Mouse (Mus musculus) G1E (cell line): ENCODE data around the gene B3glct. TPM values are rescaled to one million over a fixed set of nuclear protein-coding genes. Genes with fewer than 3 reads are reported as not detected.

Experiments
- ATAC-seq: 2 replicates; pipeline ENCODE4 v1.8.0; 2016; ENCODE audit warnings: mild to moderate bottlenecking; ENCODE audit not compliant: insufficient number of reproducible peaks, poor library complexity, low FRiP score, severe bottlenecking; ENCODE audit errors: extremely low read depth
- DNase-seq: peaks from one replicate; pipeline ENCODE4 v3.0.0; 2012; ENCODE audit warnings: low spot score
- H3K27me3 ChIP-seq: 2 replicates; pipeline ENCODE4 v1.6.1; 2012; ENCODE audit warnings: mild to moderate bottlenecking, low read length, inconsistent platforms; ENCODE audit not compliant: insufficient read depth
- H3K36me3 ChIP-seq: replicated peaks from 2 replicates; pipeline ENCODE3; 2012; ENCODE audit warnings: mild to moderate bottlenecking, inconsistent platforms
- H3K4me1 ChIP-seq: 2 replicates; pipeline ENCODE4 v1.6.1; 2012; ENCODE audit warnings: low read depth, low read length, inconsistent platforms, mixed read lengths; ENCODE audit not compliant: insufficient read depth
- H3K4me3 ChIP-seq: 2 replicates; pipeline ENCODE4 v1.5.1; 2012; ENCODE audit warnings: low read depth, mild to moderate bottlenecking, inconsistent platforms, low read length, moderate library complexity, mixed read lengths
- H3K9me3 ChIP-seq: replicated peaks from 2 replicates; pipeline ENCODE4 v1.6.1; 2012; ENCODE audit warnings: inconsistent platforms
- CTCF ChIP-seq: IDR thresholded peaks from 2 replicates; pipeline ENCODE4 v1.5.1; 2012; ENCODE audit warnings: low read depth, low read length, inconsistent platforms, mixed read lengths
- GATA1 ChIP-seq: IDR thresholded peaks from 2 replicates; pipeline ENCODE4 v1.6.1; 2012; ENCODE audit warnings: borderline replicate concordance, low read length, inconsistent platforms, mixed read lengths
- GATA2 ChIP-seq: IDR thresholded peaks from 2 replicates; pipeline ENCODE4 v1.6.1; 2012; ENCODE audit warnings: low read depth, low read length, inconsistent platforms, borderline replicate concordance
- POLR2AphosphoS5 ChIP-seq: IDR thresholded peaks from 2 replicates; pipeline ENCODE4 v1.6.1; 2012; ENCODE audit warnings: low read depth, low read length, inconsistent platforms; ENCODE audit not compliant: insufficient replicate concordance
- TAL1 ChIP-seq: conservative IDR thresholded peaks from 2 replicates; pipeline ENCODE4 v1.6.1; 2012; ENCODE audit warnings: low read depth, low read length, inconsistent platforms, mixed read lengths
- polyA plus RNA-seq: library from polyadenylated mRNA; stranded (reverse); fragments of >175 nt; gene quantifications from 2 replicates; pipeline ENCODE4 v1.2.3, GENCODE M21; 2012
- total RNA-seq, 2 experiments: library from RNA; stranded (forward) in 1 of 2; stranded (reverse) in 1 of 2; fragments of 200-1000 nt in 1 of 2; fragments of >200 nt in 1 of 2; fragmentation: Nextera tagmentation in 1 of 2; gene quantifications; 2 replicates each; pipeline ENCODE4 v1.2.3; 2014 to 2017

The B3glct gene
- total and polyA plus RNA-seq, 3 experiments: 4.6 to 18.1 (median 5.2) TPM

DNA sequence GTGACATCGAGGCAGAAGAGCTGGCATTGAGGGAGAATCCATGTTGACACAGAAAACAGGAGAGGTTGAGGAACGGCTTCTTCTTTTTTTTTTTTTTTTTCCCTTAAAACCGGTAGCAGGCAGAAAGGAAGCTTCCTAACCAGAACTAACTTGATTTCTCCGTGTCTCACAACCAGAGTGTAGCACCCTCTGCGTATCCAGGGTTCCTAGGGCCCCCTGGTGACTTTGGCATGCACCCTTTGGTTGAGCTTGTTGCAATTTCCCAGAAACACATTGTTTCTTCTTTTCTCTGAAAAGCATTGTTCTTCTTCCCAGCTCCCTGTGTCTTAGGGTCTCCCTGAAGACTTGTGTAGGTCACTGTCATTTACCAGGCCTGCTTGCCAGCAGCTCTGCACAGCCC, 73.8 kb downstream of the B3glct start:
- Histone ChIP-seq H3K27me3 (no peaks in the 10 kb centered on the region), H3K36me3 (peaks cover 49% of the 10 kb centered on the region), H3K4me3 (no peak overlapping the region), H3K9me3 (no peaks in the 10 kb centered on the region), H3K4me1 (no peaks in the 10 kb centered on the region)
- DNase-seq (no peak), ATAC-seq (no peak)
- TF ChIP-seq GATA2: no peak
- no peak for TF ChIP-seq CTCF
- no peak for TF ChIP-seq POLR2AphosphoS5
- no peak for TF ChIP-seq GATA1

DNA sequence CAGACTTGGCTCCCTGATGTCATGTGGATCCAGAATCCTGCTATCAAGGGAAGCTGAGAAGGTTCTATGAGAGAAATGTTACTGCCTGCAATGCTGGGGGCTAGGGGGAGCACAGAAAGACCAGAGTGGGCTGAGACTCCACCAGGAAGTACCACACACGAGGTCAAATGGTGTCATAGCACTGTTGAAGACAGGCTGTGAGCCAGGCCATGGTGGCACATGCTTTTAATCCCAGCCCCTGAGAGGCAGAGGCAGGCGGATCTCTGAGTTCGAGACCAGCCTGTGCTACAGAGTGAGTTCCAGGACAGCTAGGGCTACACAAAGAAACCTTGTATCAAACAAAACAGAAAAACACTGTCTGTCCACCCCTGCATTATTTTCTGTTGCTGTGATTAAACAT, 75.0 kb downstream of the B3glct start:
- Histone ChIP-seq H3K36me3 (peaks cover 54% of the 10 kb centered on the region), H3K4me1 (no peaks in the 10 kb centered on the region), H3K4me3 (no peak overlapping the region), H3K27me3 (no peaks in the 10 kb centered on the region), H3K9me3 (peaks cover 6% of the 10 kb centered on the region)
- no peak for DNase-seq
- TF ChIP-seq GATA1: no peak
- TF ChIP-seq TAL1: no peak
- no peak for ATAC-seq

DNA sequence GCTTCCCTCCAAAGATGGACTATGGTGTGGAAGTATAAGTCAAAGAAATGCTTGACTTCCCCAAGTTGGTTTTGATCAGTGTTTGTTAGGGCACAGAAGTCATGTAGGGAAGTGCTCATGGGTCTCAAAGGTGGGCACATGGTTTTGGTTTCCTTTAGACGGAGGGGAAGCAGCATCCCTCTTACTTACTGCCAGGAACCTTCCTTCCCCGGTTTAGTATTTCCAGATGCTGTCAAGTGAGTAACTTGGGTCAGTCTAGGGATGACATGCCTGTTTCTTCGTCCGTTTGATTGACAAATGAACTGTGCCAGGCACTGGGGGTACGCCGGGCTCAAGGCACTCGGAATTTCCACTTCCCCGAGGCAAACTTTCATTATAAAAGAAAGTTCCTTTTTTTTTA, 89.1 kb downstream of the B3glct start:
- peaks cover 2% of the 10 kb centered on the region; the same call in 1 of the 2 replicates for H3K9me3 ChIP-seq
- DNase-seq (no peak), ATAC-seq (no peak)
- TF ChIP-seq GATA2 (no peak), POLR2AphosphoS5 (no peak), GATA1 (no peak), CTCF (no peak), TAL1 (no peak)
- H3K4me3 ChIP-seq: no peak overlapping the region
- no peaks in the 10 kb centered on the region for H3K4me1 ChIP-seq
- H3K27me3 ChIP-seq: no peaks in the 10 kb centered on the region
- H3K36me3 ChIP-seq: no peaks in the 10 kb centered on the region

DNA sequence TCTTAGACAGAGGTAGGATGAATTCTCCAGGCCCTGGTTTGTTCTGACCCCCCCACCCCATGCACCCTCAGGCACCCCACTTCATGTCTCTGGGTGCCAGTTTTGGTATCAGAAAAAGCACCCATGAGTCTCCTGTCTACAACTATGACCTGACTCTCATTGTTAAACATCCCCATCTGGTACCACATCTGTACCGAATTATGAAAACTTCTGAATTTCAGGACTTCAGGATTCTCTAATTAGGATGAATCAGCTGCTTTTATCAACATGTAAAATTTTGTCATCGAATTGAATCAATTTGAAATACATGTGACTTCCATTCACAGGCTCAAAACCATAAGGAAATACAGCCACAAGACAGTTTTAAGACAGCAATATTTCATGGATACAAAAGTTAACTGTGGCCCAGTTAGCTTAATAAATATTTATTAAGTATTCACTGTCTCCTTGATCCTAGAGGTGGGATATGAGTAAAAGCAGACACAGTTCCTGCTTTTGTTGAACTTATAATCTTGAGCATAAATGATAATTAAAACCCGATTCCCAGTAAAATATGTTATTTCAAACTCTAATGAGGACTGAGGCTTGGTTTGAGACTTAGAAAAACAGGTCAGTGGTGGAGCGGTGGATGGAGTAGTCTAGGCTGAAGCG, 89.7 kb downstream of the B3glct start:
- Histone ChIP-seq H3K27me3 (no peaks in the 10 kb centered on the region), H3K36me3 (no peaks in the 10 kb centered on the region), H3K4me3 (no peak overlapping the region), H3K4me1 (no peaks in the 10 kb centered on the region), H3K9me3 (peaks cover 2% of the 10 kb centered on the region; the same call in 1 of the 2 replicates)
- ATAC-seq (no peak), DNase-seq (no peak)
- TF ChIP-seq GATA2 (no peak), TAL1 (no peak), GATA1 (no peak), CTCF (no peak), POLR2AphosphoS5 (no peak)

DNA sequence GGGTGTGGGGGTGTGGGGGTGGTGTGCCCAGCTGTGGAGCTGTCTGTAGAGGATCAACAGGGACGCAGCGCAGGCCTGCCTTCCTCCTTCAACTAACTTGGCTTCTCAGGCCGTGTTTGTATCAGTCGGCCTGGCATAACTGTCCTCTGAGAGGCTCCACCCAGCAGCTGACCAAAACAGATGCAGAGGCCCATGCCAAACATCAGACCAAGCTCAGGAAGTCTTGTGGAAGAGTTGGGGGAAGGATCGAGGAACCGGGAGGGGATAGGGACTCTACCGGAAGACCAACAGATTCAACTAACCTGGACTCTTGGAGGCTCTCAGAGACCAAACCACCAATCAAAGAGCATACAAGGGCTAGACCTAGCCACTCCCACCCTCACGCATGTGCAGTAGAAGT, 91.6 kb downstream of the B3glct start:
- no peaks in the 10 kb centered on the region for H3K4me1 ChIP-seq
- H3K27me3 ChIP-seq: no peaks in the 10 kb centered on the region
- no peak overlapping the region for H3K4me3 ChIP-seq
- TF ChIP-seq TAL1 (no peak), POLR2AphosphoS5 (no peak), CTCF (no peak), GATA2 (no peak), GATA1 (no peak)
- ATAC-seq: no peak
- no peaks in the 10 kb centered on the region for H3K36me3 ChIP-seq
- DNase-seq: no peak
- peaks cover 2% of the 10 kb centered on the region; the same call in 1 of the 2 replicates for H3K9me3 ChIP-seq

DNA sequence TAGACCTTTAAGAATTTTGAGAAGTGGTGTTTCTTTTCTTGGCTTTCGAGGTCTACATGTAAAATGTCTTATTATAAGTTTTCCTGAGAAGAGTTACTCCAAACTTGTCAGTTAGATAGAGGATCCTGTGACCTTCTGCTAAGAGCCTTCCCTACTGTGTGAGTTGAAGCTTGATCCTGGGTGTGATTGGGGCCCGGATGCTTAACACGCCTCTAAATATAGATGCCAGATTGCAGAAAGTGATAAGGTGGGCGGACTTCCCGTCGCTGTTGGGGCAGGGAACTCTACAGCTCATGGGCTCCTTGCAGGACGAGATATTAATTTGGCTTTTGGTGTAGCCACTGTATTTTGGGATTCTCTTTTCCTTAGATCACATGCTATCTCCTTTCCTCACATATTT, 98.0 kb downstream of the B3glct start:
- Histone ChIP-seq H3K27me3 (no peaks in the 10 kb centered on the region), H3K36me3 (no peaks in the 10 kb centered on the region), H3K4me1 (no peaks in the 10 kb centered on the region), H3K4me3 (no peak overlapping the region), H3K9me3 (peaks cover 8% of the 10 kb centered on the region)
- ATAC-seq: no peak
- TF ChIP-seq CTCF (no peak), GATA1 (no peak), TAL1 (no peak), GATA2 (no peak), POLR2AphosphoS5 (no peak)
- DNase-seq: no peak

DNA sequence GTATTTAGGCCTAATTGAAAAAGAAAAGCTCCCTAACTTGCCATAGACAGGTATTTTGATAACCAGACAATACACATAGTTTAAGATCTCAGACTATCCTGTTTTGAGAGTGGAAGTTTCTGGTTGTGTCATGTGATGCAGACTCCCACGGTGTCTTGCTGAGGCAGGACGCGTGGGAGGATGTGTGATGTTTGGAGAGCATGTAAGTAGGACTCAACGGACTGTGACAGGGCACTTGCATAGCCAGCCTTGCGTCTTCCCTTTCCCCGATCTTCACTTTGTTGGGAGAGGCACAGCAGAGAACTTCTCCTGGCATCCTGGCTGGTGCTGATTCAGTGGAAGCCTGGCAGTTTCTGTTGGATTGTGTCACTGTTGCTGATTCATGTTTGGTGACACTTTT, 101.7 kb downstream of the B3glct start:
- no peaks in the 10 kb centered on the region for H3K27me3 ChIP-seq
- no peaks in the 10 kb centered on the region for H3K4me1 ChIP-seq
- H3K4me3 ChIP-seq: no peak overlapping the region
- TF ChIP-seq GATA2: no peak
- TF ChIP-seq CTCF: no peak
- no peak for TF ChIP-seq TAL1
- TF ChIP-seq POLR2AphosphoS5: no peak
- TF ChIP-seq GATA1: no peak
- no peak for DNase-seq
- peaks cover 16% of the 10 kb centered on the region for H3K9me3 ChIP-seq
- H3K36me3 ChIP-seq: no peaks in the 10 kb centered on the region
- no peak for ATAC-seq
